Mouse (Mus musculus) E14TG2a.4 (cell line): ENCODE results near the gene Gmds.

Experiments
- CTCF ChIP-seq: conservative IDR thresholded peaks from 2 replicates; pipeline ENCODE4 v1.5.1; 2014; ENCODE audit warnings: low read length
- POU5F1 ChIP-seq: IDR thresholded peaks from 2 replicates; pipeline ENCODE4 v1.6.1; 2014; ENCODE audit warnings: low read length, borderline replicate concordance

DNA sequence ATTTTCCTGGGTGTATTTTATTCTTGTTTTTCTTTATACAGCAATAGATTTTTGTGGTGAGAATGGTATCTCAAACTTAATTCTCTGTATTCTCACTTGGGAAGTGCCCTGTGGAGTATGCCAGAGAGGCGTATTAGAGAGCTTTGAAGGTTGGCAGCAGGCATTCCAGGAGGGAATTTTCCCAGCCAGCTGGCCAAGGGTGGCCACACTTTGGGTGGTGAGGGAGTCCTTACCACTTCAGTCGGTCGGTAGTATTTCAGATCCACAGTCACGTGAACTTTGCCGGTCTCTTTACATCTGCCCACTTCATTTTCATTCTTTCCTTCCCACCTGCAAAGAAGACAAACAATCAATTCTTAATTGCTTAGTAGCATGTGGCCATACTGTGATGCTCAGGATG lies 421.2 kb downstream of the Gmds start:
- TF ChIP-seq CTCF (no peak), POU5F1 (no peak)
